Mouse (Mus musculus) CH12.LX (cell line): ENCODE results near the gene Ccdc30. TPM values are rescaled to one million over a fixed set of nuclear protein-coding genes. Genes with fewer than 3 reads are reported as not detected.

Experiments used
- DNase-seq: peaks from one replicate; pipeline ENCODE4 v3.0.0-alpha.2; 2013; ENCODE audit errors: extremely low read depth
- H3K27ac ChIP-seq: 2 replicates; pipeline ENCODE4 v1.5.1; 2012; ENCODE audit warnings: low read depth, mild to moderate bottlenecking, control low read depth, moderate library complexity; ENCODE audit not compliant: insufficient read depth
- H3K27me3 ChIP-seq: replicated peaks from 2 replicates; pipeline ENCODE3; 2012; ENCODE audit warnings: inconsistent platforms
- H3K36me3 ChIP-seq, 2 experiments: replicated peaks in 1 of 2; 2 replicates each; pipeline versions ENCODE3 to v1.6.1; 2012; ENCODE audit warnings: inconsistent platforms in 1 of 2, low read length in 1 of 2, mild to moderate bottlenecking in 1 of 2, mixed read lengths in 1 of 2, moderate library complexity in 1 of 2; ENCODE audit not compliant: control insufficient read depth in 1 of 2, insufficient read depth in 1 of 2
- H3K4me1 ChIP-seq, 2 experiments: 2 replicates each; pipeline ENCODE4 v1.6.1; 2012; ENCODE audit warnings: inconsistent platforms in 1 of 2, moderate library complexity in 1 of 2; ENCODE audit not compliant: insufficient read depth in 2 of 2, control insufficient read depth in 1 of 2
- H3K4me2 ChIP-seq: 2 replicates; pipeline ENCODE4 v1.6.1; 2012; ENCODE audit warnings: low read depth, mild to moderate bottlenecking, control low read depth; ENCODE audit not compliant: poor library complexity, insufficient read depth, severe bottlenecking
- H3K4me3 ChIP-seq, 3 experiments: fragments of 150-350 bp in 1 of 3; sonication (generic) in 1 of 3; replicated peaks in 1 of 3; 2 replicates each; pipeline versions ENCODE3 to v1.5.1; 2011 to 2012; ENCODE audit warnings: low read depth in 2 of 3, low read length in 2 of 3, mild to moderate bottlenecking in 2 of 3, moderate library complexity in 2 of 3, control low read depth in 1 of 3, improper control_type of control experiment in 1 of 3, inconsistent platforms in 1 of 3, mixed read lengths in 1 of 3; ENCODE audit not compliant: poor library complexity in 1 of 3
- H3K79me2 ChIP-seq: replicated peaks from 2 replicates; pipeline ENCODE4 v1.6.1; 2012; ENCODE audit warnings: mild to moderate bottlenecking, moderate library complexity; ENCODE audit not compliant: control insufficient read depth, poor library complexity, insufficient read depth, severe bottlenecking; ENCODE audit errors: extremely low read depth
- H3K9ac ChIP-seq: 2 replicates; pipeline ENCODE4 v1.6.1; 2012; ENCODE audit warnings: low read depth, mild to moderate bottlenecking, control low read depth, moderate library complexity; ENCODE audit not compliant: insufficient read depth
- H3K9me3 ChIP-seq: replicated peaks from 2 replicates; pipeline ENCODE3; 2012; ENCODE audit warnings: low read length, inconsistent platforms, mixed read lengths
- BHLHE40 ChIP-seq: IDR thresholded peaks from 2 replicates; pipeline ENCODE4 v1.6.1; 2011; ENCODE audit warnings: mild to moderate bottlenecking, low read depth, low read length, improper control_type of control experiment
- CHD1 ChIP-seq: IDR thresholded peaks from 2 replicates; pipeline ENCODE4 v1.6.1; 2012; ENCODE audit warnings: low read depth, low read length, improper control_type of control experiment, inconsistent platforms
- CHD2 ChIP-seq: IDR thresholded peaks from 2 replicates; pipeline ENCODE4 v1.6.1; 2011; ENCODE audit warnings: low read length, improper control_type of control experiment
- CTCF ChIP-seq, 2 experiments: IDR thresholded peaks in 1 of 2; conservative IDR thresholded peaks in 1 of 2; 2 replicates each; pipeline ENCODE4 v1.5.1; 2011 to 2012; ENCODE audit warnings: low read depth in 2 of 2, low read length in 2 of 2, improper control_type of control experiment in 1 of 2, inconsistent platforms in 1 of 2, mild to moderate bottlenecking in 1 of 2, moderate library complexity in 1 of 2
- E2F4 ChIP-seq: IDR thresholded peaks from 2 replicates; pipeline ENCODE4 v1.6.1; 2011; ENCODE audit warnings: low read depth, low read length, improper control_type of control experiment; ENCODE audit not compliant: insufficient replicate concordance
- EP300 ChIP-seq: IDR thresholded peaks from 2 replicates; pipeline ENCODE4 v1.6.1; 2011; ENCODE audit warnings: low read length, improper control_type of control experiment
- GABPA ChIP-seq: IDR thresholded peaks from 2 replicates; pipeline ENCODE4 v1.6.1; 2012; ENCODE audit warnings: low read depth, low read length, improper control_type of control experiment, inconsistent platforms; ENCODE audit not compliant: insufficient replicate concordance
- HCFC1 ChIP-seq: IDR thresholded peaks from 2 replicates; pipeline ENCODE4 v1.6.1; 2012; ENCODE audit warnings: low read depth, mild to moderate bottlenecking, inconsistent platforms, low read length, improper control_type of control experiment
- IRF4 ChIP-seq: IDR thresholded peaks from 2 replicates; pipeline ENCODE4 v1.6.1; 2014; ENCODE audit warnings: low read depth, mild to moderate bottlenecking, inconsistent platforms, low read length, improper control_type of control experiment
- MAX ChIP-seq: IDR thresholded peaks from 2 replicates; pipeline ENCODE4 v1.6.1; 2011; ENCODE audit warnings: low read length, improper control_type of control experiment
- MAZ ChIP-seq: IDR thresholded peaks from 2 replicates; pipeline ENCODE4 v1.6.1; 2012; ENCODE audit warnings: low read depth, mild to moderate bottlenecking, inconsistent platforms, low read length, improper control_type of control experiment, moderate library complexity
- POLR2A ChIP-seq: IDR thresholded peaks from 2 replicates; pipeline ENCODE4 v1.6.1; 2011; ENCODE audit warnings: low read depth, mild to moderate bottlenecking, improper control_type of control experiment, low read length
- POLR2AphosphoS2 ChIP-seq: IDR thresholded peaks from 2 replicates; pipeline ENCODE4 v1.6.1; 2011; ENCODE audit warnings: low read depth, low read length, improper control_type of control experiment
- SIN3A ChIP-seq: IDR thresholded peaks from 2 replicates; pipeline ENCODE4 v1.6.1; 2012; ENCODE audit warnings: low read length, improper control_type of control experiment, inconsistent platforms
- TBP ChIP-seq: conservative IDR thresholded peaks from 2 replicates; pipeline ENCODE4 v1.6.1; 2011; ENCODE audit warnings: low read depth, low read length, improper control_type of control experiment
- TCF12 ChIP-seq: IDR thresholded peaks from 2 replicates; pipeline ENCODE4 v1.6.1; 2014; ENCODE audit warnings: low read depth, mild to moderate bottlenecking, inconsistent platforms, low read length, improper control_type of control experiment
- USF1 ChIP-seq: IDR thresholded peaks from 2 replicates; pipeline ENCODE4 v1.6.1; 2014; ENCODE audit warnings: low read depth, mild to moderate bottlenecking, inconsistent platforms, low read length, improper control_type of control experiment
- USF2 ChIP-seq: conservative IDR thresholded peaks from 2 replicates; pipeline ENCODE4 v1.6.1; 2011; ENCODE audit warnings: low read depth, low read length, improper control_type of control experiment
- ZMIZ1 ChIP-seq: IDR thresholded peaks from 2 replicates; pipeline ENCODE4 v1.6.1; 2012; ENCODE audit warnings: low read depth, mild to moderate bottlenecking, inconsistent platforms, low read length, improper control_type of control experiment
- dilution Hi-C: fragments of 300-500 bp; cut with MboI; formaldehyde crosslinking; loops from 2 replicates; pipeline ENCODE4 v1.14.3; 2020; ENCODE audit warnings: low sequenced_read_pairs; ENCODE audit not compliant: extremely low pct_unique_long_range_greater_than_20kb, extremely low pct_ligation_motif_present
- in situ Hi-C: fragments of 300-500 bp; cut with MboI; formaldehyde crosslinking; loops from 3 replicates; pipeline ENCODE4 v1.14.3; 2019; ENCODE audit warnings: low sequenced_read_pairs, low pct_ligation_motif_present, low pct_unique_long_range_greater_than_20kb, mixed read lengths
- polyA plus RNA-seq: library from polyadenylated mRNA; unstranded; fragments of >175 nt; gene quantifications from 2 replicates; pipeline ENCODE4 v1.2.1, GENCODE M21; 2012; ENCODE audit warnings: low read depth; ENCODE audit not compliant: insufficient read length
- total RNA-seq, 2 experiments: library from RNA; depleted of rRNA; stranded (reverse); fragments of 300-350 nt in 1 of 2; fragments of >200 nt in 1 of 2; gene quantifications; 2 replicates each; pipeline ENCODE4 v1.2.3; 2012 to 2014

Gene Ccdc30
- total and polyA plus RNA-seq, 3 experiments, result 0.04 TPM; not detected in 2

GRCm38 (mm10) chr4:119421921-119422293, 6.6 kb upstream of the Ccdc30 start:
- in situ Hi-C loops, result loop anchor here (10.0 kb wide), 1 partner anchor 243 kb away; no protein-coding TSS in a partner anchor
- peak overlapping the region; percentile 46; the same call in 1 of the 2 replicates for H3K27ac ChIP-seq

DNA sequence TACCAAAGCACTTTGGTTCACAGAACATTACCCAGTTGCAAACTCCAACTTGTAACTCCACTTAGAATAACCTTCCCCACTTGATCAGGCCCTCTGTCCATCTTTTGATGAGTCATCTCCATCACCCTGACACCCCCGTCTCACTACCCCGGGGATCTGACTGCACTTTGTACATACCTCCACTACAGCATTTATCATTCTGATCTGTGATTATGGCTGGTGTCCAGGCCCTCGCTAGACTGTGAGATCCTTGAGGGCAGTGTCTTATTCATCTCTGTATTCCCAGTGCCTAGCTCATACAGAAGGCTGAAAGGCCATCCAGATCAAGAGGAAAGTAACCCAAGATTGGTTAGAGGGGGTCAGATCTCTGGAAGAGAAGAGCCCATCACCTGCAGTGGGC, 5.9 kb upstream of the Ccdc30 start:
- peak overlapping the region; percentile 75 for H3K4me2 ChIP-seq
- no peaks in the 10 kb centered on the region for H3K9me3 ChIP-seq
- DNase-seq, result no peak
- peak overlapping the region; percentile 82 for H3K9ac ChIP-seq
- peak overlapping the region; percentile 74 to 85 (median 82) for H3K4me3 ChIP-seq
- no peak for TF ChIP-seq E2F4
- no peak for TF ChIP-seq TCF12
- TF ChIP-seq ZMIZ1, result no peak
- TF ChIP-seq, all 38 proteins: peak for 0
- H3K27ac ChIP-seq, result no peak overlapping the region
- dilution Hi-C loops (no loop called here), in situ Hi-C loops (loop anchor here (10.0 kb wide), 1 partner anchor 244 kb away; no protein-coding TSS in a partner anchor)
- H3K36me3 ChIP-seq, result peaks cover 0 to 16% of the 10 kb centered on the region in 2 experiments
- peaks cover 3 to 21% of the 10 kb centered on the region in 2 experiments; a peak in 3 of 4 replicates for H3K4me1 ChIP-seq
- H3K79me2 ChIP-seq, result no peaks in the 10 kb centered on the region
- no peaks in the 10 kb centered on the region for H3K27me3 ChIP-seq

More at GRCm38 (mm10) chr4:119421921-119422293, 6.6 kb upstream of the Ccdc30 start:
- Histone ChIP-seq H3K4me1 (peaks cover 3 to 21% of the 10 kb centered on the region in 2 experiments; a peak in 3 of 4 replicates), H3K79me2 (no peaks in the 10 kb centered on the region), H3K36me3 (peaks cover 0 to 16% of the 10 kb centered on the region in 2 experiments), H3K4me2 (peak overlapping the region; percentile 75)
- TF ChIP-seq POLR2A (no peak), MAZ (no peak), CHD2 (no peak), USF1 (no peak), USF2 (no peak), E2F4 (no peak), CHD1 (0 out of 2 replicates have a peak, but pooled peaks have one; percentile 1), HCFC1 (no peak)
- TF ChIP-seq, all 38 proteins: peak for 1
- H3K9ac ChIP-seq, result peak overlapping the region; percentile 82
- H3K27me3 ChIP-seq, result no peaks in the 10 kb centered on the region
- no peak for DNase-seq
- peak overlapping the region; percentile 74 to 85 (median 82) for H3K4me3 ChIP-seq
- dilution Hi-C loops, result no loop called here
- H3K9me3 ChIP-seq, result no peaks in the 10 kb centered on the region

GRCm38 (mm10) chr4:119417894-119418293, 2.6 kb upstream of the Ccdc30 start:
- Histone ChIP-seq H3K36me3 (peaks cover 0 to 13% of the 10 kb centered on the region in 2 experiments), H3K4me1 (peaks cover 3 to 18% of the 10 kb centered on the region in 2 experiments; a peak in 3 of 4 replicates), H3K27me3 (no peaks in the 10 kb centered on the region), H3K27ac (no peak overlapping the region), H3K79me2 (no peaks in the 10 kb centered on the region), H3K9me3 (no peaks in the 10 kb centered on the region), H3K9ac (no peak overlapping the region), H3K4me2 (no peak overlapping the region), H3K4me3 (no peak overlapping the region)
- TF ChIP-seq POLR2AphosphoS2, result no peak
- no peak for TF ChIP-seq MAX
- TF ChIP-seq TBP, result no peak
- TF ChIP-seq CTCF (conservative IDR thresholded peaks at IDR 0.05 in 1 of 2, IDR thresholded peaks at IDR 0.05 in 1 of 2; ENCODE audit: low read depth in 2 of 2, low read length in 2 of 2), result no peak
- TF ChIP-seq POLR2A, result no peak
- TF ChIP-seq BHLHE40, result no peak
- no peak for TF ChIP-seq CHD2
- TF ChIP-seq SIN3A, result no peak
- TF ChIP-seq GABPA, result no peak
- no peak for TF ChIP-seq MAZ
- no peak for TF ChIP-seq EP300
- TF ChIP-seq IRF4, result no peak
- dilution Hi-C loops, result no loop called here
- no peak for DNase-seq
- in situ Hi-C loops, result no loop called here
